Mouse (Mus musculus): ENCODE measurements around the gene Ppp1r15b. TPM values are rescaled to one million over a fixed set of nuclear protein-coding genes. Genes with fewer than 3 reads are reported as not detected.

Ppp1r15b gene
- polyA plus RNA-seq, 1 experiment from 2014 or later: 69.7 TPM

GRCm38 (mm10) chr1:133103871-133104270 lies 27.1 kb upstream of the Ppp1r15b start:
- H3K4me2 ChIP-seq (ENCODE audit: low read depth, low read length, severe bottlenecking): no peak overlapping the region
- H3K36me3 ChIP-seq (ENCODE audit: control insufficient read depth, insufficient read depth, low read length): peaks cover 16% of the 10 kb centered on the region; the same call in 1 of the 2 replicates
- WGBS: 89% methylated on average over 6 of the region's 6 CpGs
- H3K9ac ChIP-seq (ENCODE audit: low read length): no peak overlapping the region
- H3K27me3 ChIP-seq (ENCODE audit: control insufficient read depth, insufficient read depth, low read length): no peaks in the 10 kb centered on the region
- no peaks in the 10 kb centered on the region for H3K9me3 ChIP-seq (ENCODE audit: control insufficient read depth, low read length)
- H3K27ac ChIP-seq (ENCODE audit: low read depth, low read length): no peak overlapping the region
- DNase-seq (ENCODE audit: low spot score) (no peak), ATAC-seq (replicated peaks; ENCODE audit: low FRiP score) (no peak)
- H3K4me3 ChIP-seq (ENCODE audit: low read depth, low read length): no peak overlapping the region
- no peaks in the 10 kb centered on the region for H3K4me1 ChIP-seq (replicated peaks; ENCODE audit: control insufficient read depth, insufficient read depth, low read length)

- Histone ChIP-seq H3K36me3 (ENCODE audit: control insufficient read depth, insufficient read depth, low read length) (no peaks in the 10 kb centered on the region), H3K27ac (ENCODE audit: low read depth, low read length) (no peak overlapping the region), H3K4me2 (ENCODE audit: low read depth, low read length, severe bottlenecking) (no peak overlapping the region), H3K4me3 (ENCODE audit: low read depth, low read length) (no peak overlapping the region), H3K9ac (ENCODE audit: low read length) (no peak overlapping the region), H3K27me3 (ENCODE audit: control insufficient read depth, insufficient read depth, low read length) (no peaks in the 10 kb centered on the region), H3K9me3 (ENCODE audit: control insufficient read depth, low read length) (no peaks in the 10 kb centered on the region), H3K4me1 (replicated peaks; ENCODE audit: control insufficient read depth, insufficient read depth, low read length) (no peaks in the 10 kb centered on the region)
- DNase-seq (ENCODE audit: low spot score): no peak
- 93% methylated on average over 4 of the region's 4 CpGs for WGBS
- no peak for ATAC-seq (replicated peaks; ENCODE audit: low FRiP score)
Measured at GRCm38 (mm10) chr1:133116108-133116507, 14.8 kb upstream of the Ppp1r15b start.

- DNase-seq (ENCODE audit: low spot score) (no peak), ATAC-seq (replicated peaks; ENCODE audit: low FRiP score) (no peak)
- 92% methylated on average over 5 of the region's 5 CpGs for WGBS
- no peaks in the 10 kb centered on the region for H3K4me1 ChIP-seq (replicated peaks; ENCODE audit: control insufficient read depth, insufficient read depth, low read length)
- no peak overlapping the region for H3K27ac ChIP-seq (ENCODE audit: low read depth, low read length)
- no peak overlapping the region for H3K9ac ChIP-seq (ENCODE audit: low read length)
- H3K9me3 ChIP-seq (ENCODE audit: control insufficient read depth, low read length): no peaks in the 10 kb centered on the region
- H3K4me2 ChIP-seq (ENCODE audit: low read depth, low read length, severe bottlenecking): no peak overlapping the region
- H3K27me3 ChIP-seq (ENCODE audit: control insufficient read depth, insufficient read depth, low read length): no peaks in the 10 kb centered on the region
- H3K36me3 ChIP-seq (ENCODE audit: control insufficient read depth, insufficient read depth, low read length): no peaks in the 10 kb centered on the region
- H3K4me3 ChIP-seq (ENCODE audit: low read depth, low read length): no peak overlapping the region
Measured at GRCm38 (mm10) chr1:133118127-133118526, 12.8 kb upstream of the Ppp1r15b start.

GRCm38 (mm10) chr1:133118844-133119243 lies 12.1 kb upstream of the Ppp1r15b start:
- H3K27me3 ChIP-seq (ENCODE audit: control insufficient read depth, insufficient read depth, low read length): no peaks in the 10 kb centered on the region
- no peak overlapping the region for H3K27ac ChIP-seq (ENCODE audit: low read depth, low read length)
- WGBS: 93% methylated on average over 3 of the region's 3 CpGs
- H3K36me3 ChIP-seq (ENCODE audit: control insufficient read depth, insufficient read depth, low read length): no peaks in the 10 kb centered on the region
- no peak overlapping the region for H3K9ac ChIP-seq (ENCODE audit: low read length)
- no peak overlapping the region for H3K4me3 ChIP-seq (ENCODE audit: low read depth, low read length)
- H3K4me1 ChIP-seq (replicated peaks; ENCODE audit: control insufficient read depth, insufficient read depth, low read length): no peaks in the 10 kb centered on the region
- no peak overlapping the region for H3K4me2 ChIP-seq (ENCODE audit: low read depth, low read length, severe bottlenecking)
- no peak for DNase-seq (ENCODE audit: low spot score)
- no peaks in the 10 kb centered on the region for H3K9me3 ChIP-seq (ENCODE audit: control insufficient read depth, low read length)
- no peak for ATAC-seq (replicated peaks; ENCODE audit: low FRiP score)

GRCm38 (mm10) chr1:133119931-133120712 lies 10.8 kb upstream of the Ppp1r15b start:
- no peak overlapping the region for H3K27ac ChIP-seq (ENCODE audit: low read depth, low read length)
- H3K4me3 ChIP-seq (ENCODE audit: low read depth, low read length): no peak overlapping the region
- H3K4me1 ChIP-seq (replicated peaks; ENCODE audit: control insufficient read depth, insufficient read depth, low read length): no peaks in the 10 kb centered on the region
- ATAC-seq (replicated peaks; ENCODE audit: low FRiP score) (no peak), DNase-seq (ENCODE audit: low spot score) (no peak)
- no peaks in the 10 kb centered on the region for H3K27me3 ChIP-seq (ENCODE audit: control insufficient read depth, insufficient read depth, low read length)
- no peak overlapping the region for H3K4me2 ChIP-seq (ENCODE audit: low read depth, low read length, severe bottlenecking)
- H3K9ac ChIP-seq (ENCODE audit: low read length): no peak overlapping the region
- H3K9me3 ChIP-seq (ENCODE audit: control insufficient read depth, low read length): no peaks in the 10 kb centered on the region
- 79% methylated on average over 7 of the region's 7 CpGs for WGBS
- H3K36me3 ChIP-seq (ENCODE audit: control insufficient read depth, insufficient read depth, low read length): no peaks in the 10 kb centered on the region

- Histone ChIP-seq H3K27me3 (ENCODE audit: control insufficient read depth, insufficient read depth, low read length) (no peaks in the 10 kb centered on the region), H3K4me3 (ENCODE audit: low read depth, low read length) (no peak overlapping the region), H3K9ac (ENCODE audit: low read length) (no peak overlapping the region), H3K4me1 (replicated peaks; ENCODE audit: control insufficient read depth, insufficient read depth, low read length) (no peaks in the 10 kb centered on the region), H3K9me3 (ENCODE audit: control insufficient read depth, low read length) (no peaks in the 10 kb centered on the region), H3K4me2 (ENCODE audit: low read depth, low read length, severe bottlenecking) (no peak overlapping the region), H3K36me3 (ENCODE audit: control insufficient read depth, insufficient read depth, low read length) (no peaks in the 10 kb centered on the region), H3K27ac (ENCODE audit: low read depth, low read length) (no peak overlapping the region)
- no peak for ATAC-seq (replicated peaks; ENCODE audit: low FRiP score)
- WGBS: 70% methylated on average over 6 of the region's 6 CpGs
- no peak for DNase-seq (ENCODE audit: low spot score)
Measured at GRCm38 (mm10) chr1:133121246-133121645, 9.7 kb upstream of the Ppp1r15b start.

GRCm38 (mm10) chr1:133124137-133124536 lies 6.8 kb upstream of the Ppp1r15b start:
- H3K9ac ChIP-seq (ENCODE audit: low read length): no peak overlapping the region
- no peak overlapping the region for H3K27ac ChIP-seq (ENCODE audit: low read depth, low read length)
- DNase-seq (ENCODE audit: low spot score): no peak
- no peak overlapping the region for H3K4me3 ChIP-seq (ENCODE audit: low read depth, low read length)
- no peak overlapping the region for H3K4me2 ChIP-seq (ENCODE audit: low read depth, low read length, severe bottlenecking)
- no peaks in the 10 kb centered on the region for H3K9me3 ChIP-seq (ENCODE audit: control insufficient read depth, low read length)
- no peak for ATAC-seq (replicated peaks; ENCODE audit: low FRiP score)
- H3K27me3 ChIP-seq (ENCODE audit: control insufficient read depth, insufficient read depth, low read length): no peaks in the 10 kb centered on the region
- whole genome bisulfite sequencing: 84% methylated on average over 6 of the region's 6 CpGs
- no peaks in the 10 kb centered on the region for H3K4me1 ChIP-seq (replicated peaks; ENCODE audit: control insufficient read depth, insufficient read depth, low read length)
- no peaks in the 10 kb centered on the region for H3K36me3 ChIP-seq (ENCODE audit: control insufficient read depth, insufficient read depth, low read length)

- H3K36me3 ChIP-seq (ENCODE audit: control insufficient read depth, insufficient read depth, low read length): no peaks in the 10 kb centered on the region
- H3K4me2 ChIP-seq (ENCODE audit: low read depth, low read length, severe bottlenecking): no peak overlapping the region
- H3K27me3 ChIP-seq (ENCODE audit: control insufficient read depth, insufficient read depth, low read length): no peaks in the 10 kb centered on the region
- DNase-seq (ENCODE audit: low spot score) (no peak), ATAC-seq (replicated peaks; ENCODE audit: low FRiP score) (no peak)
- 90% methylated on average over 9 of the region's 9 CpGs for WGBS
- H3K27ac ChIP-seq (ENCODE audit: low read depth, low read length): no peak overlapping the region
- no peak overlapping the region for H3K4me3 ChIP-seq (ENCODE audit: low read depth, low read length)
- peaks cover 9% of the 10 kb centered on the region; the same call in 1 of the 2 replicates for H3K4me1 ChIP-seq (replicated peaks; ENCODE audit: control insufficient read depth, insufficient read depth, low read length)
- H3K9ac ChIP-seq (ENCODE audit: low read length): no peak overlapping the region
- no peaks in the 10 kb centered on the region for H3K9me3 ChIP-seq (ENCODE audit: control insufficient read depth, low read length)
Measured at GRCm38 (mm10) chr1:133125640-133126364, 5.1 kb upstream of the Ppp1r15b start.
